Mouse (Mus musculus) heart, embryonic 16.5 days (tissue): ENCODE data around the gene Hbq1a. TPM values are rescaled to one million over a fixed set of nuclear protein-coding genes. Genes with fewer than 3 reads are reported as not detected.
"Not testable (repeated sequence)": the region's sequence is repeated elsewhere in the genome, so short reads cannot be mapped to it uniquely, and the experiment has no call there.

Experiments
- ATAC-seq: fragments of 200-750 bp; cut with Nextera tagmentation; replicated peaks from 2 replicates; pipeline ENCODE4 v1.8.0; 2017; ENCODE audit warnings: moderate number of reproducible peaks; ENCODE audit not compliant: insufficient read depth, low FRiP score; ENCODE audit errors: extremely low read depth
- H3K27ac ChIP-seq: fragments of 300-500 bp; sonication (generic); 2 replicates; pipeline ENCODE4 v1.5.1; 2014; ENCODE audit warnings: mild to moderate bottlenecking, low read length, control low read depth, moderate library complexity
- H3K27me3 ChIP-seq: fragments of 300-500 bp; sonication (generic); 2 replicates; pipeline ENCODE4 v1.6.1; 2014; ENCODE audit warnings: low read length, mixed read lengths; ENCODE audit not compliant: control insufficient read depth, insufficient read depth
- H3K36me3 ChIP-seq: fragments of 300-500 bp; sonication (generic); 2 replicates; pipeline ENCODE4 v1.6.1; 2014; ENCODE audit not compliant: control insufficient read depth, insufficient read depth
- H3K4me1 ChIP-seq: fragments of 300-500 bp; sonication (generic); 2 replicates; pipeline ENCODE4 v1.6.1; 2014; ENCODE audit warnings: low read length, mixed read lengths; ENCODE audit not compliant: control insufficient read depth, insufficient read depth
- H3K4me2 ChIP-seq: fragments of 300-500 bp; sonication (generic); 2 replicates; pipeline ENCODE4 v1.6.1; 2014; ENCODE audit warnings: low read depth, mild to moderate bottlenecking, control low read depth, low read length
- H3K4me3 ChIP-seq: fragments of 300-500 bp; sonication (generic); 2 replicates; pipeline ENCODE4 v1.5.1; 2014; ENCODE audit warnings: mild to moderate bottlenecking, control low read depth, low read length
- H3K9ac ChIP-seq: fragments of 300-500 bp; sonication (generic); 2 replicates; pipeline ENCODE4 v1.6.1; 2014; ENCODE audit warnings: low read length, control low read depth
- H3K9me3 ChIP-seq: fragments of 300-500 bp; sonication (generic); replicated peaks from 2 replicates; pipeline ENCODE4 v1.6.1; 2016; ENCODE audit warnings: low read length; ENCODE audit not compliant: control insufficient read depth
- WGBS: fragments of 180-500 bp; shearing (Covaris S2); extraction: QIAGEN DNeasy Blood & Tissue Kit; methylation state at CpG from one replicate; pipeline ENCODE4 v1.1.7; 2014; 5-methylcytosine and 5-hydroxymethylcytosine counted together
- polyA plus RNA-seq: library from polyadenylated mRNA; unstranded; fragments of >200 nt; fragmentation: Nextera tagmentation; extraction: Ambion mirVana; gene quantifications from 2 replicates; pipeline ENCODE4 v1.2.1, GENCODE M21; 2015

Gene Hbq1a
- polyA plus RNA-seq, 1 experiment from 2014 or later: 1.6 TPM

DNA sequence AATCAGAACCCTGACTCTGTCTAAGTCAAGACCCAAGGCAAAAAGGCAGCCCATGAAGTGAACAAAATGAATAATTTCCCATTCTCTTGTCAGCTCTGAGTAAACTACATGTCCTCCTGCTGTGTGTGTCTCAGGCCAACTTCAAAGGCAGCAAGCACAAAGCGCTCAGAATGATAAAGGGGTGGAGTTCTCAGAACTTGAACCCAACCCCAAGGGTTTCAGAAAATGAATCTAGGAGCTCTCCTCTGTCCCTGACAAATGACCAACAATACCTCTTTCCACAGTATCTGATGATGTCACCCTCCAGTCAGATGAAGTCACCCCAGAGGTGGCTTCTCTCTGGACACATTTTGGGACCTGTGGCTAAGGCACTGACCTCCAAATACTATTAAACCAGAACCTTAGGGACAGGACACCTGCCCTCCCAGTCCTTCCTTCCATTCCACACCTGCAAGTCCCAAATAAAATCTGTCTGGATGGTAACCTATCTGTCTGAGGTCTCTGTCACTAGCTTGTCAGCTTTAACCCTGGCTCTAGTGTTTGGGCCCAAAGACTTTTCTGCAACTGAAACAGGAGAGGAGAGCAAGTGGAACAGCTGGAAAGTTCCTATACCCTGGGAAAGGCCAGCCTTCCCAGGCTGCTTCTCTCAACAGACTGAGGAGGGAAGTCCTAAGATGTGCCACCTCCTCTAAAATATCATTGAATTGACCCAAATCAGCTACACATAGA lies 18.3 kb upstream of the Hbq1a start:
- Histone ChIP-seq H3K27ac (no peak overlapping the region), H3K4me3 (no peak overlapping the region), H3K9me3 (no peaks in the 10 kb centered on the region), H3K4me1 (no peaks in the 10 kb centered on the region), H3K9ac (no peak overlapping the region), H3K27me3 (peaks cover 29% of the 10 kb centered on the region), H3K4me2 (no peak overlapping the region), H3K36me3 (no peaks in the 10 kb centered on the region)
- ATAC-seq: no peak
- WGBS: 61% methylated on average over 1 of the region's 1 CpGs

DNA sequence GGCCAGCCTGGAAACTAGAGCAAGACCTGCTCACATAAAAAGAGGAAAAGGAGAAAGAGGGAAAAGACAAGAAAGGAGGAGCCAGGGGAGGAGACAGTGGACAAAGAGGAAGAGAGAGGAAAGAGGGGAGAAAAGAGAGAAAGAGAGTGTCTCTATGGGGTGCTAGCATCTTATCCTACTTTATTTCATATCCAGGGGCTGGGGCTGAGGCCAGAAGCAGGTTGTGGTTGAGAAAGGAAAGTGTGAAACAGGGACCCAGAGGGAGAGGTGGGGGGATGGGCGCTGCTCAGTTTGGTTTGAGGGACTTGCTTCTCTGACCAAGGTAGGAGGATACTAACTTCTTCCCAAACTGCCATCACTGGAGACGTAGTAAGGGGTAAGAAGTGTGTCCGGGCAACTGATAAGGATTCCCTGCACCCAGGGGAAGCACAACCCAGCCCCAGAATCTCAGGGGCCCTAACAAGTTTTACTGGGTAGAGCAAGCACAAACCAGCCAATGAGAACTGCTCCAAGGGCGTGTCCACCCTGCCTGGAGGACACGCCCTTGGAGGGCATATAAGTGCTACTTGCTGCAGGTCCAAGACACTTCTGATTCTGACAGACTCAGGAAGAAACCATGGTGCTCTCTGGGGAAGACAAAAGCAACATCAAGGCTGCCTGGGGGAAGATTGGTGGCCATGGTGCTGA lies 16.6 kb upstream of the Hbq1a start, which contains the start of gene Hba-a1:
Gene Hba-a1 (plus strand): TSS at position 421 of the 687 bp plus-strand sequence.
- not testable (repeated sequence) for H3K9me3 ChIP-seq, H3K36me3 ChIP-seq, ATAC-seq, H3K27ac ChIP-seq, H3K4me1 ChIP-seq, H3K4me3 ChIP-seq, H3K9ac ChIP-seq, H3K4me2 ChIP-seq
- peaks cover 19% of the 10 kb centered on the region for H3K27me3 ChIP-seq
- 40% methylated on average over 1 of the region's 5 CpGs for WGBS

DNA sequence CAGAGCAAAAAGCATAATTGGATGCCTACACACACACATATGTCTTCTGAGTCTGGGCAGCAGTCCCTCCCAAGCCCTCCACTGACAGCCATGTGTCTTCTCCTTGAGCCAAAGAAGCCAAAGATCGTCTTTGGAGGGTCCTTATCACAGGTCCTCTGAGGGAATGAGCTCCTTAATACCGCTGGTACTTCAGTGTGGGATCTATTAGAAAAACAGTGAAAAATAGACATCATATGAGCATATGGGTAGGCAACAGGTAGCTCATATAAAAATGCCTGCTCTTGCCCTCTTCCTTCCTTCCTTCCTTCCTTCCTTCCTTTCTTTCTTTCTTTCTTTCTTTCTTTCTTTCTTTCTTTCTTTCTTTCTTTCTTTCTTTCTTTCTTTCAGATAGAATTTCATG lies 15.3 kb upstream of the Hbq1a start:
- not testable (repeated sequence) for H3K9ac ChIP-seq, ATAC-seq, H3K4me1 ChIP-seq, H3K9me3 ChIP-seq, H3K4me2 ChIP-seq, H3K4me3 ChIP-seq, H3K36me3 ChIP-seq, H3K27ac ChIP-seq
- H3K27me3 ChIP-seq: peaks cover 11% of the 10 kb centered on the region
- 30% methylated on average over 2 of the region's 2 CpGs for WGBS

DNA sequence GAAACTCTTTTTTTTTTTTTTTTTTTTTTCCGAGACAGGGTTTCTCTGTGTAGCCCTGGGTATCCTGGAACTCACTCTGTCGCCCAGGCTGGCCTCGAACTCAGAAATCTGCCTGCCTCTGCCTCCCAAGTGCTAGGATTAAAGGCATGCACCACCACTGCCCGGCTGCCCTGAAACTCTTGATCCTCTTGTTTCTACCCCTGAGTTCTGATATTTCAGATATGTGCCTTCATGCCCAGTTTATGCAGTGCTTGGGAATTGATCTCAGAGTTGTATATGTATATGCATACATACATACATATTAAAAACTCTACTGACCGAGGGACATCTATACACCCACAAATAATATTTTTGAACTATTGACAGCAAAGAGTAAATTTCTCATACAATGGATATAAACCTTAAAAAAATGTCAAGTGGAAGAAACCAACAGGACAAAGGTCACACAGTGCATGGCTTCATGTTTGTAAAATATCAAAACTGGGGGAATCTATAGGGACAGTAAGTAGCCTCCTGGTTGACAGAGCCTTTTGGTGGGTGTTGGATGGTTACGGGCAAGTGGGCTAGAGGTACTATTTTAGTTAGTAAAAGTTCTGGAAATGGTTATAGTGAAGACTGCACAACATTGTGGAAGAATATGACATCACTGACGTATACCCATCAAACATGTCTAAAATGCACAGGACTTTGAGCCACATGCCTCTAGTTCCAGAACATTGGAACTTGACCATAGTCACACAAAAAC lies 14.7 kb upstream of the Hbq1a start:
- Histone ChIP-seq H3K36me3 (no peaks in the 10 kb centered on the region), H3K27me3 (peaks cover 9% of the 10 kb centered on the region), H3K4me3 (no peak overlapping the region), H3K9ac (no peak overlapping the region), H3K4me2 (no peak overlapping the region), H3K27ac (no peak overlapping the region), H3K4me1 (no peaks in the 10 kb centered on the region), H3K9me3 (no peaks in the 10 kb centered on the region)
- 73% methylated on average over 7 of the region's 7 CpGs for WGBS
- no peak for ATAC-seq

DNA sequence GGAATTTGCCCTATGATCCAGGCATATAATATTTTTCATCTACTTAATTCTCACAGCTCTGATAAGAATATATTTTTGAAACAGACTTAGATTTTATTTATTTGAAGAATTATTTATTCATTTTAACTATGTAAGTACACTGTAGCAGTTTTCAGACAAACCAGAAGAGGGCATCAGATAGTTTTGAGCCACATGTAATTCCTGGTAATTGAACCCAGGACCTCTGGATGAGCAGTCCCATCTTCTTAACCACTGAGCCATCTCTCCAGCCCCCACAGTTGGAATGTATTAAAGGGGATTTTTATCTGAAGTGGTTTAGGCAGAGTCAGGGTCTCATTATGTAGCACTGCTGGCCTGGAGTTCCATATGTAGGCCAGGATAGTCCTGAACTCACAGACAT lies 14.0 kb upstream of the Hbq1a start:
- H3K4me1 ChIP-seq, H3K27ac ChIP-seq, H3K9me3 ChIP-seq, H3K36me3 ChIP-seq, ATAC-seq, H3K4me2 ChIP-seq, H3K27me3 ChIP-seq, H3K4me3 ChIP-seq, H3K9ac ChIP-seq: not testable (repeated sequence)

DNA sequence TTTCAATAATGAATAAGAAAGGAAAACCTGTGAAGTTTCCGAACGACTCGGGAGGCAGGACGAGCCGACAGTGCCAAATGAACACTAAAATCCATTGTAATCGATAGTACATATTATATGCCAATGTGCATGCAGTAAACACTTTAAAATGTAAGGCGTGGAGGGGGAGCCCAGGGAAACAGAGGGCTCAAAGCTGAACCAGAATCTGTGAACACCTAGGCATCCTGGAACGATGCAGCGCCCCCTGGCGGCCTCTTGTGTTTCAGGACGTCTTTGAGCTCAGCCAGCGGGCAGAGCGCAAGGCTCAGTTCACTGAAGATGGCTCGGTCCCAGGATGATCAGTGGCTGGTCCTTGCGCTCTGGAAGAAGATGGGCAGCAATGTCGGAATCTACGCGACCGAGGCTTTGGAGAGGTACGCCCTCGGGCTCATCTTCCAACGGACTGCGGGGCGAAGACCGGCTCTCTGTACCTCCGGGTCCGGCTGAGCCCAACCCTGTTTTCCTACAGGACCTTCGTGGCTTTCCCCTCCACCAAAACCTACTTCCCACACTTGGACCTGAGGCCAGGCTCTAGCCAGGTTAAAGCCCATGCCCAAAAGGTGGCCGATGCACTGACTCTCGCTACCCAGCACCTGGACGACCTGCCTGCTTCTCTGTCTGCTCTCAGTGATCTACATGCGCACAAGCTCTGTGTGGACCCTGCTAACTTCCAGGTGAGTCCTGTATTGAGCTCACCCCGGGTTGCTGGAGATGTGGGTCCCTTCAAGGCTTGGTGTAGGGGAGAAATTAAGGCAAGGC lies 13.0 kb upstream of the Hbq1a start, which contains the start of gene Hbq1b:
Gene Hbq1b (plus strand): TSS at position 271 of the 798 bp plus-strand sequence.
- not testable (repeated sequence) for H3K4me1 ChIP-seq, H3K27me3 ChIP-seq, H3K27ac ChIP-seq, H3K36me3 ChIP-seq, ATAC-seq, H3K9me3 ChIP-seq, H3K9ac ChIP-seq
- Histone ChIP-seq H3K4me2 (peak within 1 kb of the TSS; percentile 54), H3K4me3 (peak within 1 kb of the TSS; percentile 32)
- WGBS: 16% methylated on average over 30 of the region's 33 CpGs

DNA sequence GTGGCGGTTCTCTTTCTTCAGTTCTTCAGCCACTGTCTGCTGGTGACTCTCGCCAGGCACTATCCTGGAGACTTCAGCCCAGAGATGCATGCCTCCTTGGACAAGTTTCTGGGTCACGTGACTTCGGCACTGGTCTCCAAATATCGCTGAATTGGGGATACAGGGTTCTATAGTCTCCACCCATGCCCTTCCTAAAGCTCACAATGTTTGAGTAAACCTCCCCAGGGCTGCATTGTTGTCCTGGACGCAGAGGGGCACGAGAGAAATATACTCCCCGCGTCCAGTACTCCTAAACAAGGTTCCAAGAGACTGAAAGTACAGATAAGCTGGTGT lies 12.4 kb upstream of the Hbq1a start:
- Histone ChIP-seq H3K9ac (no peak overlapping the region), H3K36me3 (no peaks in the 10 kb centered on the region), H3K4me2 (no peak overlapping the region), H3K27me3 (peaks cover 6% of the 10 kb centered on the region), H3K27ac (no peak overlapping the region), H3K4me3 (no peak overlapping the region), H3K4me1 (no peaks in the 10 kb centered on the region), H3K9me3 (no peaks in the 10 kb centered on the region)
- no peak for ATAC-seq
- WGBS: 62% methylated on average over 9 of the region's 9 CpGs

DNA sequence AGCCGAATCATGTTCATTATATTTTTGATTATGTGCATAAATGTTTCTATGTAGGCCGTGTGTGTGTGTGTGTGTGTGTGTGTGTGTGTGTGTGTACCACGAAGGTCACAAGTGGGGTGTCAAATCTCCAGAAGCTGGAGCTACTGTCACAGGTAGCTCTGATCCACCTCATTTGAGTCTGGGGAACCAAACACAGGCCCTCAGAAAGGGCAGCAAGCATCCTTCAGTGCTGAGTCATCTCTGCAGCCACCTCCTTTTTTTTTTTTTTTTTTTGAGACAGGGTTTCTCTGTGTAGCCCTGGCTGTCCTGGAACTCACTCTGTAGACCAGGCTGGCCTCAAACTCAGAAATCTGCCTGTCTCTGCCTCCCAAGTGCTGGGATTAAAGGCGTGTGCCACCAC lies 7.0 kb upstream of the Hbq1a start:
- not testable (repeated sequence) for H3K36me3 ChIP-seq, H3K4me2 ChIP-seq, H3K9me3 ChIP-seq, H3K9ac ChIP-seq, H3K4me3 ChIP-seq, H3K27ac ChIP-seq, H3K27me3 ChIP-seq, ATAC-seq, H3K4me1 ChIP-seq
- WGBS: 80% methylated on average over 4 of the region's 4 CpGs
